Mouse (Mus musculus): ENCODE data around the gene Txn1. TPM values are rescaled to one million over a fixed set of nuclear protein-coding genes. Genes with fewer than 3 reads are reported as not detected.

Gene Txn1
- polyA plus RNA-seq, 1 experiment from 2014 or later, result 443 TPM

GRCm38 (mm10) chr4:57937292-57937691 is 18.9 kb downstream of the Txn1 start:
- no peaks in the 10 kb centered on the region for H3K4me1 ChIP-seq (ENCODE audit: control insufficient read depth, insufficient read depth, low read length)
- no peak overlapping the region for H3K27ac ChIP-seq (replicated peaks; ENCODE audit: low read depth, low read length)
- H3K9ac ChIP-seq (replicated peaks; ENCODE audit: low read length), result no peak overlapping the region
- ATAC-seq (replicated peaks; ENCODE audit: insufficient number of reproducible peaks, low FRiP score, low TSS enrichment, low read depth), result no peak
- no peaks in the 10 kb centered on the region for H3K9me3 ChIP-seq (replicated peaks; ENCODE audit: control insufficient read depth, low read length)
- H3K27me3 ChIP-seq (ENCODE audit: control insufficient read depth, insufficient read depth, low read length), result no peaks in the 10 kb centered on the region
- H3K4me2 ChIP-seq (ENCODE audit: low read depth, low read length), result no peak overlapping the region
- H3K36me3 ChIP-seq (replicated peaks; ENCODE audit: control insufficient read depth, insufficient read depth, low read depth, low read length), result no peaks in the 10 kb centered on the region
- no peak overlapping the region for H3K4me3 ChIP-seq (ENCODE audit: low read depth, low read length)
- DNase-seq (ENCODE audit: low spot score), result no peak
- 86% methylated on average over 6 of the region's 6 CpGs for WGBS

- Histone ChIP-seq H3K9me3 (replicated peaks; ENCODE audit: control insufficient read depth, low read length) (no peaks in the 10 kb centered on the region), H3K4me1 (ENCODE audit: control insufficient read depth, insufficient read depth, low read length) (no peaks in the 10 kb centered on the region), H3K4me2 (ENCODE audit: low read depth, low read length) (no peak overlapping the region), H3K9ac (replicated peaks; ENCODE audit: low read length) (no peak overlapping the region), H3K27me3 (ENCODE audit: control insufficient read depth, insufficient read depth, low read length) (no peaks in the 10 kb centered on the region), H3K27ac (replicated peaks; ENCODE audit: low read depth, low read length) (no peak overlapping the region), H3K4me3 (ENCODE audit: low read depth, low read length) (no peak overlapping the region), H3K36me3 (replicated peaks; ENCODE audit: control insufficient read depth, insufficient read depth, low read depth, low read length) (no peaks in the 10 kb centered on the region)
- 69% methylated on average over 5 of the region's 5 CpGs for WGBS
- DNase-seq (ENCODE audit: low spot score) (no peak), ATAC-seq (replicated peaks; ENCODE audit: insufficient number of reproducible peaks, low FRiP score, low TSS enrichment, low read depth) (no peak)
Measured at GRCm38 (mm10) chr4:57934181-57934580, 22.0 kb downstream of the Txn1 start.

GRCm38 (mm10) chr4:57930559-57931170 is 25.5 kb downstream of the Txn1 start:
- DNase-seq (ENCODE audit: low spot score) (no peak), ATAC-seq (replicated peaks; ENCODE audit: insufficient number of reproducible peaks, low FRiP score, low TSS enrichment, low read depth) (no peak)
- Histone ChIP-seq H3K9ac (replicated peaks; ENCODE audit: low read length) (no peak overlapping the region), H3K9me3 (replicated peaks; ENCODE audit: control insufficient read depth, low read length) (no peaks in the 10 kb centered on the region), H3K4me2 (ENCODE audit: low read depth, low read length) (no peak overlapping the region), H3K36me3 (replicated peaks; ENCODE audit: control insufficient read depth, insufficient read depth, low read depth, low read length) (no peaks in the 10 kb centered on the region), H3K4me3 (ENCODE audit: low read depth, low read length) (no peak overlapping the region), H3K27ac (replicated peaks; ENCODE audit: low read depth, low read length) (no peak overlapping the region), H3K27me3 (ENCODE audit: control insufficient read depth, insufficient read depth, low read length) (no peaks in the 10 kb centered on the region), H3K4me1 (ENCODE audit: control insufficient read depth, insufficient read depth, low read length) (no peaks in the 10 kb centered on the region)
- 71% methylated on average over 5 of the region's 5 CpGs for WGBS

- no peak overlapping the region for H3K4me2 ChIP-seq (ENCODE audit: low read depth, low read length)
- no peak overlapping the region for H3K9ac ChIP-seq (replicated peaks; ENCODE audit: low read length)
- H3K9me3 ChIP-seq (replicated peaks; ENCODE audit: control insufficient read depth, low read length), result no peaks in the 10 kb centered on the region
- WGBS, result 26% methylated on average over 3 of the region's 3 CpGs
- no peaks in the 10 kb centered on the region for H3K4me1 ChIP-seq (ENCODE audit: control insufficient read depth, insufficient read depth, low read length)
- H3K27me3 ChIP-seq (ENCODE audit: control insufficient read depth, insufficient read depth, low read length), result no peaks in the 10 kb centered on the region
- H3K27ac ChIP-seq (replicated peaks; ENCODE audit: low read depth, low read length), result no peak overlapping the region
- H3K36me3 ChIP-seq (replicated peaks; ENCODE audit: control insufficient read depth, insufficient read depth, low read depth, low read length), result no peaks in the 10 kb centered on the region
- no peak for ATAC-seq (replicated peaks; ENCODE audit: insufficient number of reproducible peaks, low FRiP score, low TSS enrichment, low read depth)
- DNase-seq (ENCODE audit: low spot score), result peak; percentile 85
- no peak overlapping the region for H3K4me3 ChIP-seq (ENCODE audit: low read depth, low read length)
Measured at GRCm38 (mm10) chr4:57927464-57928205, 28.6 kb downstream of the Txn1 start.

GRCm38 (mm10) chr4:57924556-57925071 is 31.6 kb downstream of the Txn1 start:
- Histone ChIP-seq H3K9ac (replicated peaks; ENCODE audit: low read length) (no peak overlapping the region), H3K4me2 (ENCODE audit: low read depth, low read length) (no peak overlapping the region), H3K27ac (replicated peaks; ENCODE audit: low read depth, low read length) (no peak overlapping the region), H3K36me3 (replicated peaks; ENCODE audit: control insufficient read depth, insufficient read depth, low read depth, low read length) (no peaks in the 10 kb centered on the region), H3K9me3 (replicated peaks; ENCODE audit: control insufficient read depth, low read length) (no peaks in the 10 kb centered on the region), H3K4me3 (ENCODE audit: low read depth, low read length) (no peak overlapping the region), H3K27me3 (ENCODE audit: control insufficient read depth, insufficient read depth, low read length) (no peaks in the 10 kb centered on the region), H3K4me1 (ENCODE audit: control insufficient read depth, insufficient read depth, low read length) (no peaks in the 10 kb centered on the region)
- 80% methylated on average over 6 of the region's 6 CpGs for WGBS
- ATAC-seq (replicated peaks; ENCODE audit: insufficient number of reproducible peaks, low FRiP score, low TSS enrichment, low read depth) (no peak), DNase-seq (ENCODE audit: low spot score) (no peak)

GRCm38 (mm10) chr4:57922171-57922570 is 34.0 kb downstream of the Txn1 start:
- no peaks in the 10 kb centered on the region for H3K4me1 ChIP-seq (ENCODE audit: control insufficient read depth, insufficient read depth, low read length)
- no peak overlapping the region for H3K4me2 ChIP-seq (ENCODE audit: low read depth, low read length)
- H3K9ac ChIP-seq (replicated peaks; ENCODE audit: low read length), result no peak overlapping the region
- H3K9me3 ChIP-seq (replicated peaks; ENCODE audit: control insufficient read depth, low read length), result no peaks in the 10 kb centered on the region
- ATAC-seq (replicated peaks; ENCODE audit: insufficient number of reproducible peaks, low FRiP score, low TSS enrichment, low read depth) (no peak), DNase-seq (ENCODE audit: low spot score) (no peak)
- H3K36me3 ChIP-seq (replicated peaks; ENCODE audit: control insufficient read depth, insufficient read depth, low read depth, low read length), result no peaks in the 10 kb centered on the region
- 67% methylated on average over 5 of the region's 5 CpGs for WGBS
- H3K4me3 ChIP-seq (ENCODE audit: low read depth, low read length), result no peak overlapping the region
- H3K27ac ChIP-seq (replicated peaks; ENCODE audit: low read depth, low read length), result no peak overlapping the region
- no peaks in the 10 kb centered on the region for H3K27me3 ChIP-seq (ENCODE audit: control insufficient read depth, insufficient read depth, low read length)

- no peak overlapping the region for H3K27ac ChIP-seq (replicated peaks; ENCODE audit: low read depth, low read length)
- no peaks in the 10 kb centered on the region for H3K4me1 ChIP-seq (ENCODE audit: control insufficient read depth, insufficient read depth, low read length)
- no peak overlapping the region for H3K4me3 ChIP-seq (ENCODE audit: low read depth, low read length)
- ATAC-seq (replicated peaks; ENCODE audit: insufficient number of reproducible peaks, low FRiP score, low TSS enrichment, low read depth) (no peak), DNase-seq (ENCODE audit: low spot score) (no peak)
- H3K27me3 ChIP-seq (ENCODE audit: control insufficient read depth, insufficient read depth, low read length), result no peaks in the 10 kb centered on the region
- no peaks in the 10 kb centered on the region for H3K36me3 ChIP-seq (replicated peaks; ENCODE audit: control insufficient read depth, insufficient read depth, low read depth, low read length)
- no peaks in the 10 kb centered on the region for H3K9me3 ChIP-seq (replicated peaks; ENCODE audit: control insufficient read depth, low read length)
- WGBS, result 91% methylated on average over 1 of the region's 1 CpGs
- no peak overlapping the region for H3K9ac ChIP-seq (replicated peaks; ENCODE audit: low read length)
- no peak overlapping the region for H3K4me2 ChIP-seq (ENCODE audit: low read depth, low read length)
Measured at GRCm38 (mm10) chr4:57920522-57920921, 35.7 kb downstream of the Txn1 start.

Measured in embryonic facial prominence, embryonic 11.5 days (tissue).